Mouse (Mus musculus) C3H10T1/2 (cell line): Measurements from ENCODE around the gene Nxn. TPM values are rescaled to one million over a fixed set of nuclear protein-coding genes. Genes with fewer than 3 reads are reported as not detected.

Experiments used
- polyA plus RNA-seq, 2 experiments: library from polyadenylated mRNA; unstranded; fragments of >200 nt; fragmentation: generic; extraction: Trizol; gene quantifications; one replicate each; pipeline ENCODE4 v1.2.1; 2012; ENCODE audit warnings: missing spikeins in 2 of 2

Gene Nxn
- 10 to 100 TPM; 32.1 to 84.5 TPM for polyA plus RNA-seq

GRCm38 (mm10) chr11:76398798-76399586 is at the start of gene Nxn:
TSS of gene Nxn (minus strand) at chr11:76399140.

GRCm38 (mm10) chr11:76406702-76407583 is 8.0 kb upstream of the Nxn start, which contains the start of gene Timm22:
TSS of gene Timm22 (plus strand) at chr11:76406952.

GRCm38 (mm10) chr11:76242901-76243810 is 155.8 kb downstream of the Nxn start, which contains the start of the genes Mrm3 and Glod4:
TSS of gene Mrm3 (plus strand) at chr11:76243715.
TSS of gene Glod4 (minus strand) at chr11:76243725.

GRCm38 (mm10) chr11:76217390-76217800 is 181.5 kb downstream of the Nxn start, which contains the start of the genes Dbil5 and Gemin4:
TSS of gene Dbil5 (plus strand) at chr11:76217608.
TSS of gene Gemin4 (minus strand) at chr11:76217664.

Other genes with a start within 250 kb of the Nxn start
- 10 to 100 TPM; 24.0 to 44.0 TPM for gene Vps53, start 219.5 kb downstream of the Nxn start, polyA plus RNA-seq
- gene Fam57a, start 219.5 kb downstream of the Nxn start, polyA plus RNA-seq = 10 to 100 TPM in 1 of 2 experiments, 1 to 10 TPM in 1; 8.1 to 11.1 TPM
- gene Dbil5, start 181.5 kb downstream of the Nxn start, polyA plus RNA-seq = under 1 TPM; 0.42 to 0.44 TPM
- 10 to 100 TPM in 1 of 2 experiments, 1 to 10 TPM in 1; 9.5 to 18.3 TPM for gene Gemin4, start 181.5 kb downstream of the Nxn start, polyA plus RNA-seq
- gene Mrm3, start 155.4 kb downstream of the Nxn start, polyA plus RNA-seq = 10 to 100 TPM in 1 of 2 experiments, 1 to 10 TPM in 1; 9.2 to 17.7 TPM
- 10 to 100 TPM; 22.9 to 77.1 TPM for gene Glod4, start 155.4 kb downstream of the Nxn start, polyA plus RNA-seq
- gene Timm22, start 7.8 kb upstream of the Nxn start, polyA plus RNA-seq = 100 to 1,000 TPM in 1 of 2 experiments, 10 to 100 TPM in 1; 92.1 to 113 TPM
- gene Abr, start 223.2 kb upstream of the Nxn start, polyA plus RNA-seq = 10 to 100 TPM in 1 of 2 experiments, 1 to 10 TPM in 1; 9.6 to 31.3 TPM